Mouse (Mus musculus): ENCODE results near the gene Flvcr2. TPM values are rescaled to one million over a fixed set of nuclear protein-coding genes. Genes with fewer than 3 reads are reported as not detected.

The Flvcr2 gene
- polyA plus RNA-seq, 1 experiment from 2014 or later = 6.3 TPM

GRCm38 (mm10) chr12:85809726-85810125, 63.4 kb downstream of the Flvcr2 start:
- Histone ChIP-seq H3K4me3 (ENCODE audit: low read length) (no peak overlapping the region), H3K27me3 (replicated peaks; ENCODE audit: control insufficient read depth, insufficient read depth, low read length) (no peaks in the 10 kb centered on the region), H3K27ac (ENCODE audit: low read depth, low read length) (no peak overlapping the region), H3K4me2 (ENCODE audit: low read length) (no peak overlapping the region), H3K9ac (ENCODE audit: low read depth, low read length) (no peak overlapping the region), H3K36me3 (ENCODE audit: control insufficient read depth, insufficient read depth, low read length) (no peaks in the 10 kb centered on the region), H3K9me3 (ENCODE audit: control insufficient read depth, low read length) (no peaks in the 10 kb centered on the region), H3K4me1 (ENCODE audit: control insufficient read depth, insufficient read depth, low read depth, low read length) (no peaks in the 10 kb centered on the region)
- ATAC-seq = no peak
- 59% methylated on average over 6 of the region's 6 CpGs for WGBS

DNA sequence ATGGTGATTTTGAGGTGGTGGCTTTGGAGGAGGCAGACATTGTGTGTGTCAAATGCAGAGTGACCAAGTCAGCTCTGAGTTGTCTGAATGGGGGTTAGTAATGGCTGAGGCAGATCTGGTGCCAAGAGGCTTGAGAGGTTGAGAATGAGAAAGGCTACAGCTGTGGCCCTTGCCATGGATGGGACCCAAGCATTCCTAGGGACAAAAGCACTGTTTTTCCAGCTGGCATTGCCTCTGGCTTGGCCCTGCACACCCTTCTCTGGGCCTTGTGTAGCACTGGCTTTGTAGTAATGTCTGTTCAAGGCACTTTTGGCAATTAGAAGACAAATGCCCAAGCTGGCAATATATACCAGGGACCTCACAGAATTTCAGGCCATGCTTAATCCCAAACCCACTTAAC, 64.6 kb downstream of the Flvcr2 start:
- Histone ChIP-seq H3K27me3 (replicated peaks; ENCODE audit: control insufficient read depth, insufficient read depth, low read length) (no peaks in the 10 kb centered on the region), H3K4me2 (ENCODE audit: low read length) (no peak overlapping the region), H3K27ac (ENCODE audit: low read depth, low read length) (no peak overlapping the region), H3K4me3 (ENCODE audit: low read length) (no peak overlapping the region), H3K4me1 (ENCODE audit: control insufficient read depth, insufficient read depth, low read depth, low read length) (no peaks in the 10 kb centered on the region), H3K9me3 (ENCODE audit: control insufficient read depth, low read length) (no peaks in the 10 kb centered on the region), H3K36me3 (ENCODE audit: control insufficient read depth, insufficient read depth, low read length) (peaks cover 5% of the 10 kb centered on the region), H3K9ac (ENCODE audit: low read depth, low read length) (no peak overlapping the region)
- peak; percentile 73 for ATAC-seq

DNA sequence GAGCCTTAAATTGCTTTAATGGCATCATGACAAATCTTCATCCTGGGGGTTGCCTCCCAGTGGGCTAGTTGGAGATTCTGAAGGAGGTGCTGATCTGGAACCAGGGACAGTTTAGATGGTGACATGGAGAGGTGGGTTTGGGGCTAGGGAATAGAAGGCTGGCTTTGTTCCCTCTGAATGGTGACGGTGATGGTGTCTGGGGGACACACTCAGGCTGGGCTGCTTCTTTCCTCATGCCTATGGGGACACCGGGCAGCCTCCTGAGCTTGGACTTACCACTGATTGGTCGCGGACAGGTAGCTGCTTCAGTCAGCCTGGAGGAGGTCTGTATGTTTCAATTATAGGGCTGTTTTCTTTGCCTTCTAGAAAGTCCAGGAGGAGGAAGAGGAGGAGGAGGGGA, 65.3 kb downstream of the Flvcr2 start:
- H3K9ac ChIP-seq (ENCODE audit: low read depth, low read length) = no peak overlapping the region
- no peaks in the 10 kb centered on the region for H3K27me3 ChIP-seq (replicated peaks; ENCODE audit: control insufficient read depth, insufficient read depth, low read length)
- 99% methylated on average over 4 of the region's 4 CpGs for WGBS
- no peak overlapping the region for H3K4me2 ChIP-seq (ENCODE audit: low read length)
- H3K27ac ChIP-seq (ENCODE audit: low read depth, low read length) = no peak overlapping the region
- H3K9me3 ChIP-seq (ENCODE audit: control insufficient read depth, low read length) = no peaks in the 10 kb centered on the region
- peaks cover 11% of the 10 kb centered on the region for H3K36me3 ChIP-seq (ENCODE audit: control insufficient read depth, insufficient read depth, low read length)
- H3K4me1 ChIP-seq (ENCODE audit: control insufficient read depth, insufficient read depth, low read depth, low read length) = no peaks in the 10 kb centered on the region
- ATAC-seq = no peak
- H3K4me3 ChIP-seq (ENCODE audit: low read length) = no peak overlapping the region

DNA sequence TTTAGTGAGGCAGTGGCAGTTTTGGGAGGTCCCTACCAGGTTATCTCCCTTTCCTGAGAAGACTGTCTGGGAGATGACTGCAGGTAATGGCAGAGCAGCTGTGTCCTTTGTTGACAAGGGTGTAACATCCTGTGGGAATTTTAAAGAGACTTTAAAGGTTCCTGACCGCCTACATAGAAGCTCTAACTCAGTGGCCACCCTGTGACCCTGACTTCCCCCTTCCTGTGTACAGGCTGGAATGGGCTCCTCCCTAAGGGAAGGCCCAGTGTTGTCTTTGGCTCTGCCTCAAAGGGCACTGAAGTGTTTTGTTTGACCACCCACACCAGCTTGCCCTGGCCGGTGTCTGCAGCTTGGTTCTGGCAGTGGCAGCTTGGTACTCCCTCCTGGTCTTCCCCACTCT, 67.3 kb downstream of the Flvcr2 start:
- Histone ChIP-seq H3K4me1 (ENCODE audit: control insufficient read depth, insufficient read depth, low read depth, low read length) (no peaks in the 10 kb centered on the region), H3K27me3 (replicated peaks; ENCODE audit: control insufficient read depth, insufficient read depth, low read length) (no peaks in the 10 kb centered on the region), H3K9me3 (ENCODE audit: control insufficient read depth, low read length) (no peaks in the 10 kb centered on the region), H3K36me3 (ENCODE audit: control insufficient read depth, insufficient read depth, low read length) (peaks cover 12% of the 10 kb centered on the region), H3K9ac (ENCODE audit: low read depth, low read length) (no peak overlapping the region), H3K27ac (ENCODE audit: low read depth, low read length) (no peak overlapping the region), H3K4me2 (ENCODE audit: low read length) (no peak overlapping the region), H3K4me3 (ENCODE audit: low read length) (no peak overlapping the region)
- WGBS = 72% methylated on average over 2 of the region's 2 CpGs
- no peak for ATAC-seq

DNA sequence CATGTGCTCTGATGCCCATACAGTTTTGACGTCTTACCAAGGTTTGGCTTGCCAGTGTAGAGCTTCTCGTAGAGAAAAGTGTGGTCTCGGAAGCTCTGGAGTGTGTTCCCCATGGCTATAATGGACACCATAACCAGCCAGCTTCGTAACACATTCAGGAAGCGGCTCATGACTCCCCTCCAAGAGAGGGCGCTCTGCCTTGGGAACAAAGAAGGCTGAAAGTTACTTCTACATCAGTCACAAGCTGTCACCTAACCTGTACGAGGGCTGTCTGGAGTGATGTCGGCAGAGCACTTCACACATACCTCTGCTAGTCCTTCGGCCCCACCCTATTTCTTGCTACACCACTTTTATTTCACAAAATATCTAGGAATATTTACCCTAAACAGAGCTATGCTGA, 75.7 kb downstream of the Flvcr2 start:
- peaks cover 8% of the 10 kb centered on the region for H3K36me3 ChIP-seq (ENCODE audit: control insufficient read depth, insufficient read depth, low read length)
- WGBS = 74% methylated on average over 9 of the region's 9 CpGs

GRCm38 (mm10) chr12:85824438-85825264, 78.3 kb downstream of the Flvcr2 start, which contains the start of the genes Erg28 and Ttll5:
TSS of gene Erg28 (minus strand) at chr12:85824550.
TSS of gene Ttll5 (plus strand) at chr12:85824659.
- H3K4me3 ChIP-seq (ENCODE audit: low read length) = peak within 1 kb of the TSS; percentile 85
- 0% methylated on average over 65 of the region's 67 CpGs for WGBS
- peak within 1 kb of the TSS; percentile 97 for H3K27ac ChIP-seq (ENCODE audit: low read depth, low read length)
- ATAC-seq = peak; percentile 98
- peak within 1 kb of the TSS; percentile 88 for H3K4me2 ChIP-seq (ENCODE audit: low read length)
- no peaks in the 10 kb centered on the region for H3K9me3 ChIP-seq (ENCODE audit: control insufficient read depth, low read length)
- peak within 1 kb of the TSS; percentile 82 for H3K9ac ChIP-seq (ENCODE audit: low read depth, low read length)
- H3K4me1 ChIP-seq (ENCODE audit: control insufficient read depth, insufficient read depth, low read depth, low read length) = peaks cover 21% of the 10 kb centered on the region
- peaks cover 4% of the 10 kb centered on the region for H3K36me3 ChIP-seq (ENCODE audit: control insufficient read depth, insufficient read depth, low read length)
- no peaks in the 10 kb centered on the region for H3K27me3 ChIP-seq (replicated peaks; ENCODE audit: control insufficient read depth, insufficient read depth, low read length)

More for the DNA sequence above, 75.7 kb downstream of the Flvcr2 start:
- Histone ChIP-seq H3K4me1 (ENCODE audit: control insufficient read depth, insufficient read depth, low read depth, low read length) (peaks cover 21% of the 10 kb centered on the region), H3K9me3 (ENCODE audit: control insufficient read depth, low read length) (no peaks in the 10 kb centered on the region), H3K27me3 (replicated peaks; ENCODE audit: control insufficient read depth, insufficient read depth, low read length) (no peaks in the 10 kb centered on the region), H3K4me2 (ENCODE audit: low read length) (no peak overlapping the region), H3K27ac (ENCODE audit: low read depth, low read length) (no peak overlapping the region), H3K4me3 (ENCODE audit: low read length) (no peak overlapping the region), H3K9ac (ENCODE audit: low read depth, low read length) (no peak overlapping the region)
- no peak for ATAC-seq

- 7% methylated on average over 8 of the region's 8 CpGs for WGBS
- ATAC-seq = no peak
- no peaks in the 10 kb centered on the region for H3K27me3 ChIP-seq (replicated peaks; ENCODE audit: control insufficient read depth, insufficient read depth, low read length)
- H3K4me2 ChIP-seq (ENCODE audit: low read length) = peak overlapping the region; percentile 47
- H3K9me3 ChIP-seq (ENCODE audit: control insufficient read depth, low read length) = no peaks in the 10 kb centered on the region
- H3K9ac ChIP-seq (ENCODE audit: low read depth, low read length) = peak overlapping the region; percentile 82
- H3K27ac ChIP-seq (ENCODE audit: low read depth, low read length) = peak overlapping the region; percentile 97
- H3K4me1 ChIP-seq (ENCODE audit: control insufficient read depth, insufficient read depth, low read depth, low read length) = peaks cover 21% of the 10 kb centered on the region
- peaks cover 6% of the 10 kb centered on the region for H3K36me3 ChIP-seq (ENCODE audit: control insufficient read depth, insufficient read depth, low read length)
- peak overlapping the region; percentile 85 for H3K4me3 ChIP-seq (ENCODE audit: low read length)
These were observed 79.0 kb downstream of the Flvcr2 start for GRCm38 (mm10) chr12:85825361-85825760.

DNA sequence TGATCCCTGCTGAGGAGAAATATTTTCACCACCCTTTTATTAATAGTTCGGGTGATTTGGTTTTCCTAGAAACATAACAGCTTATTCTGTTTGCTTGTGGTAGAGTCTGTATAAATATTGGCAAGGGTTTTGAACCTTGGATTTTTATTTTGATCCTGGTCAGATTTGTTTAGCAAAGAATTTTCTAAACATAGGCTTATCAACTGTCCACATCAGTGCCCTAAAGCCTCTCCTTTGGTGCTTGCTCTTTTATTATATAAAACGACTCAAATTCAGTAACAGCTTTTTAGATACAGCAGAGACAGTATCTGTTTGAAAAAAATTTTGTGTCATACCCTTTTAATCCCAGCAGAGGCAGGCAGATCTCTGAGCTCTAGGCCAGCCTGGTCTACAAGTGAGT, 79.5 kb downstream of the Flvcr2 start:
- Histone ChIP-seq H3K36me3 (ENCODE audit: control insufficient read depth, insufficient read depth, low read length) (peaks cover 5% of the 10 kb centered on the region), H3K4me3 (ENCODE audit: low read length) (no peak overlapping the region), H3K27me3 (replicated peaks; ENCODE audit: control insufficient read depth, insufficient read depth, low read length) (no peaks in the 10 kb centered on the region), H3K27ac (ENCODE audit: low read depth, low read length) (no peak overlapping the region), H3K9me3 (ENCODE audit: control insufficient read depth, low read length) (no peaks in the 10 kb centered on the region), H3K4me1 (ENCODE audit: control insufficient read depth, insufficient read depth, low read depth, low read length) (peaks cover 21% of the 10 kb centered on the region), H3K9ac (ENCODE audit: low read depth, low read length) (no peak overlapping the region), H3K4me2 (ENCODE audit: low read length) (peak overlapping the region; percentile 47; the same call in 1 of the 2 replicates)
- no peak for ATAC-seq
- 69% methylated on average over 2 of the region's 2 CpGs for WGBS

- H3K27me3 ChIP-seq (replicated peaks; ENCODE audit: control insufficient read depth, insufficient read depth, low read length) = no peaks in the 10 kb centered on the region
- H3K4me2 ChIP-seq (ENCODE audit: low read length) = no peak overlapping the region
- no peak overlapping the region for H3K27ac ChIP-seq (ENCODE audit: low read depth, low read length)
- WGBS = 90% methylated on average over 3 of the region's 3 CpGs
- no peaks in the 10 kb centered on the region for H3K9me3 ChIP-seq (ENCODE audit: control insufficient read depth, low read length)
- no peak overlapping the region for H3K9ac ChIP-seq (ENCODE audit: low read depth, low read length)
- peaks cover 3% of the 10 kb centered on the region for H3K36me3 ChIP-seq (ENCODE audit: control insufficient read depth, insufficient read depth, low read length)
- ATAC-seq = no peak
- H3K4me3 ChIP-seq (ENCODE audit: low read length) = no peak overlapping the region
- H3K4me1 ChIP-seq (ENCODE audit: control insufficient read depth, insufficient read depth, low read depth, low read length) = peaks cover 7% of the 10 kb centered on the region
These were observed 82.5 kb downstream of the Flvcr2 start for GRCm38 (mm10) chr12:85828856-85829255.
